Mouse (Mus musculus) ES-E14 (cell line): ENCODE data around the gene Als2cr12.

ENCODE experiments used
- MAFK ChIP-seq: IDR thresholded peaks from 2 replicates; pipeline ENCODE4 v1.6.1; 2014; ENCODE audit warnings: mild to moderate bottlenecking, low read depth, low read length, inconsistent platforms; ENCODE audit not compliant: insufficient read depth
- ZNF384 ChIP-seq: IDR thresholded peaks from 2 replicates; pipeline ENCODE4 v1.6.1; 2012; ENCODE audit warnings: low read depth, low read length, inconsistent platforms

DNA sequence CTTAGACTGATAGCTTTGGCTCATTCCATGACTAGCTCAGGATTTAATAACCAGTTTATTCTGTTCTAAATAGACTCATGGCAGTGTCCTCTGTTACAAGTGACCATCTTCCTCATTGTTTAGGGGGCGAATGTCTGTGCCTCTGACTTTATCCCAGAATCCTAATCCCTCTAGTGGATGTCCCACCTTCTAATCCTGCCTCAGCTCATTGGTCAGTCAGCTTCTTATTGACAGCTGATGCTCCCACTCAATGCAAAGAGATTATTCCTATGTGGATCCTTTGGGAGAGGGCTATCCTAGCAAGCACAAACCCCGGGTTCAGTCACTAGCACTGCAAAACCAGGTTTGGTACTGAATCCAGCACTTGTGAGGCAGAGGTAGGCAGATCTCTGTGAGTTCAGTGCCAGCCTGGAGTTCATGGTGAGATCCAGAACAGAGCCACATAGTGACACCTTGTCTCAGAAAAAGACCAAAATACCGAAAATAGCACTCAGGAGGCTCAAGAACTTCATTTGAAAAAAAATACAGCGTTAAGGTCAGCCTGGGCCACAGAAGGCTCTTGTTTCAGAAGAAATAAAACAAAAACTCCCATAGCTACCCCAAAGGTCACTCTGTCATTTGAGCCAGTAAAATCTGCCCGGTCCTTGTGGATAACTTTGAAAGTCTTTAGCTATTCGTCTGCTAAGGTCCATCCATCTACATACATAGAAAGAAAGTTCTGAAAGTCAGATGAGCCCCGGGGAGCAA, 27.4 kb upstream of the Als2cr12 start:
- TF ChIP-seq ZNF384 (no peak), MAFK (no peak)
